Mouse (Mus musculus) frontal cortex, adult 2 months (tissue): Measurements from ENCODE around the gene Emx1. TPM values are rescaled to one million over a fixed set of nuclear protein-coding genes. Genes with fewer than 3 reads are reported as not detected.
A peak's percentile ranks its signal among the peaks of the same experiment; 100 is the strongest.

Source experiments
- DNase-seq, 2 experiments: peaks; one replicate each; pipeline ENCODE4 v3.0.0; 2022; ENCODE audit warnings: low spot score in 1 of 2; ENCODE audit errors: extremely low spot score in 1 of 2
- polyA plus RNA-seq: library from polyadenylated mRNA; depleted of rRNA; stranded (reverse); fragments of >200 nt; gene quantifications from 2 replicates; pipeline ENCODE4 v1.2.3, GENCODE M21; 2012

The Emx1 gene
- polyA plus RNA-seq, 1 experiment, result 25.4 TPM

DNA sequence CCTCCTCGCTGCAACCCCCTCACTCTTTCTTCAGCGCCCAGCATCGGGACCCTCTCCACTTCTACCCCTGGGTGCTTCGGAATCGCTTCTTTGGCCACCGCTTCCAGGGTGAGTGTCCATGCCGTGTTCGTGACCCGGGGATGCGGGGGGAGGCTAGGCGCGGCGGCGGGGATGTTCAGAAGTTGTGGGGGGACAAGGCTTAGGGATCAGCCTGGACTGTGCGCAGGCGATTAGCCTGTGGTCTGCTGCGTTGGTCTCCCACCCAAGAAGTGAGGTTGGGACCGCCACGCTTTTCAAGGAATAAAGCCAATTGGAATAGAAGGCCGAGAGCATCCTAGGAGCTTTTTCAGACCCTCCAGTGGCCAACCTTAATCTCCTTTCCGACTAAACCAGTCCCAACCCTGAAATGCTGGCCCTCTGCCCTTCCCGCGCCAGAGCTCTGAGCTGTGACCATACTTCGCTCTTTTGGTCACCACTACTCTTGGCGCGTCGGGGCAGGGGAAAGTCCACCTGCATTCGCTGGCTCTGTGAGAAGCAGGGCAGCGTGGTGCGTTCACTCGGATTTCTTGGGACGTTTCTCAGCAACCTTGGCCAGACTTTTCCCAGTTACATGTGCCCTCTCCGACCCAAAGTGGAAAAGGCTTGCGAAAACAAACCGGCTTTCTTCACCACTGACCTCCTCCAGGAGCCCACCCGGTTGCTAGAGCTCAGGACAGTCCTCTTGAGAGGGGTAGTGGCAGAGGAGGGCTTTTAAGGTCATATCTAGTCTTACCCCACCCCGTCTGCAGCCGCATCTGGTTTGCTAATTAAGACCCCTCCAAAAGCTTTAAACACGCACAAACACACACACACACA lies 1.2 kb downstream of the Emx1 start:
- DNase-seq, result no peak

DNA sequence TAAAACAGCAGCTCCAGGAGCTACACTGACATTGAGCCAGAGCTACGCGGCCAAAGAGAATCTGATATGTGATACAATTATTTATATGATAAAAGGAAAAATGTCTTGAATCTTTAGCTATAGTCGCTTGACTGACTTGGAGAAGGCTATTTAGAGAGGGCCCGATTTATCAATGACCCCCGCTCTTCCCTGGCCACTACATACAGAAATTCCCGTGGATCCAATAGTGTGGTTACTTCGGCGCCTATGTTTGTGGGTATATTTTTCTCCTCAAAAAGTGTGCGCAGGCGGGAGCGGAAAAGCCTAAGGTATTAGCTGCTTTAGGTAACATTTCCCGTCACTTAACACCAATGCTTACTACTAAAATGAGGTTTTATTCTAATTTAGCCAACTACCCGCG lies 2.1 kb downstream of the Emx1 start:
- DNase-seq, result no peak

DNA sequence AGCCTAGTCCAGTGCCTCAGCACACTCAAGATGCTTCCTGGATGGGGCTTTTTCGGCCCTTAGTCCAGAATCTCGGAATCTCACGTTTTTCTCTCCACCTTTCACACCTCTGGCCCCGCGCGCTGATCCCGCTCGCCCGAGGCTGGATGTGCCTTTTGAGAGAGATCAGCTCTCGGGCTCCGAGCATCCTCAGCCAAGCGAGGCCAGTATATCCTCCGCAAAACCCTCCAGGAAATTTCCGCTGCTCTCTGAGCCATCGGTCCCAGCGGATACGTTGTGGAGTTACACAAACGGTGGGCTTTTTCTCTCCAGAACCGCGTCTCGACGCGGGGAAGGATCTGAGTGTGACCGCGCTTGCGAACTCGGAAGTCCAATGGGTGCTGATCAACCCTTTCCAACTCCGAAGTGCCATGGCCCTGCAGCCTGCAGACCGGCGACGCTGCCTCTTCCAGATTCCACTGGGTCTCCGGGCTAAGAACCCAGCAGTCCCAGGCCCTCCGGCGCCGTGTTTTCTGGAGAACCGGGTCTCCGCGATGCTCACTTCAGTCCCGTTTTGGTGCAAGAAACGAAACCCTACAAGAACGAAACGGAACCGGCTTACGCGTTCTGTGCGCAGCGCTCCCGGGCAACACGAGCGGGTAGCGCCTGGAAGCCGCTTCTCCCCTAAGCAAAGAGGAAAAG lies 2.8 kb downstream of the Emx1 start:
- DNase-seq, result peak in 1 of 2 experiments; percentile 39

DNA sequence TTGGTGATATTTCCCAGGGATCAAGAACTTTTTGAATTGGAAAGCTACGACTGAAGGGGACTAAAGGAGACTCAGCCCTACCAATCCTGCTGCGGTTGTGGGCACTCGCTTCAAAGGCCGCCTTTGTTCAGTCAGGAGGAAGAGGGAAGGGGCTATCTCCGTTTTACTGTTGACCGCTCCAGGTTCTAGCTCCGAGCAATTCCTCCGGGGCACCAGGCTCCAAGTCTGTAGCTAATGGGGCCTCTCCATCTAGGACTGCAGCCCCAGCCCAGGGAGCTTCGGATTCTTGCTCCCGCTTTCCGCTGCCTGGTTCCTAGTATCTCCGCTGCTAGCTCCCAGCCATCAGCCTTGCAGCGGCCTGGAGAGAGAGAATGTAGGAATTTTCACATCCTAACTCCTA lies 3.4 kb downstream of the Emx1 start:
- DNase-seq, result no peak

DNA sequence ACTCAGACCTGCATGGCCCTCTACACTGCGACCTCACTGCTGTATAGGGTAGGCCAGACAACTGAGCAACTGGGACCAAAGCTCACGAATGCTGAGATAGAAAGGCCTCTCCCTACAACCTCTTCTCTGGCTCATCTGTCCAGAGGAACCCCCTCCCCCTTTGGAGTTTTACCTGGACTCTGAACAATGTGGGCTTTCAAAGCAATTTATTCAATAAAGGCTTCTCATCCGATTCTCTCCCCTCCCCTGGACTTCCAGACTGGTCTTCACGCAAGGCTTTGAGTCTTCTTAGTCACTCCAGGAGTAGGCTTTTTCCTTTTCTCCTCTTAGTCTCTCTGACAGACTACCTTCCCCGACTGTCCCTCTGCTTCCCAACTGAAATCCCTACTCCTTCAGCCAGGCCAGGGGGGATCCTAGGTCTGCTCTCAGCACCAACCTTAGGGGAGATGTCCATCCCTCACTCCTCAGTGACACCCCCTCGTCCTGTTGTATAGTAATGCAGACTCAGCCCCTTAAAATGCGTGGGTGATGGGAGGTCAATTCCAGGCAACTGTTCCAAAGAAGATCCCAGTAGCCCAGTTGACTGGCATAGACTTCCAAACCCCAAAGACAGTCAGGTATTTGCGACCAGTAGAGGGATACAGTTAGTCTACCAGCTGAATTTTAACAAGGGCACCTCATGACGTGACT lies 4.7 kb downstream of the Emx1 start:
- no peak for DNase-seq

DNA sequence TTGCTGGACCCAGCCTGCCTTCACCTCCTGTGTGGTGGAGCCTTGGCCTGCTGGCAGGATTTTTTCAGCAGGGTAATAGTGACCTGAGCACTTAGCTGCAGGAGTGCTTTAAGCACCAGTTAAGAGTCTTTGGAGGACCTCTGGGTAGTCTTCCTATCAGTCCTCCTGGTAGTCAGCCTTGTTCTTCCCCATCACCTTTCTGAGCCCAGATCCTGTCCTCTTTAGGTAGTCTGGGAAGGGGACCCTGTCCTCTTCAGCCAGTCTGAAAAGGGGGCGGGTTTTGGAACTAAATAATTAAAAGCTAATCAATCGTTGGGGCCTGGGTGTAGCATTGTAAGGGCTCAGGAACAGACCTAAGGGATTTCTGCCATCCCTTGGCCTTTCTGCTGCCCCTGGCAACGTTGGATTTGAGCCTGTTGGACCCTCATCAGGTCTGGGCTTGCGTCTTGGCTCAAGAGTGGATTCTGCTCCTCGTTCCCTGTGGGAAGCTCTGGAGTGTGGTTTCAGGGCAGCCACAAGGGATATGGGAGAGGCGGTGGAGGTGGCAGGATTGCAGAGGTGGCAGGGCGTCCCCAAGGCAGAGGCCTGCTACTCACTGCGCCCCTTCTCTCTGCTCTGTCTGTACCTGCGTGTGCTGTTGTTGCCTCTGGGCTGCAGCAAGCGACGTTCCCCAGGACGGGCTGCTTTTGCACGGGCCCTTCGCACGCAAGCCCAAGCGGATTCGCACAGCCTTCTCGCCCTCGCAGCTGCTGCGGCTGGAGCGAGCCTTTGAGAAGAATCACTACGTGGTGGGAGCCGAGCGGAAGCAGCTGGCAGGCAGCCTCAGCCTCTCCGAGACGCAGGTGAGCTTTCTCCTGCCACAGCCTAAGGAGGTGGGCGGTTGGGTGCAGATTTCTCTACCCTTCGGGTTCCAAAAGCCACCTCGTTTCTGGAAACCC lies 6.4 kb downstream of the Emx1 start:
- no peak for DNase-seq

DNA sequence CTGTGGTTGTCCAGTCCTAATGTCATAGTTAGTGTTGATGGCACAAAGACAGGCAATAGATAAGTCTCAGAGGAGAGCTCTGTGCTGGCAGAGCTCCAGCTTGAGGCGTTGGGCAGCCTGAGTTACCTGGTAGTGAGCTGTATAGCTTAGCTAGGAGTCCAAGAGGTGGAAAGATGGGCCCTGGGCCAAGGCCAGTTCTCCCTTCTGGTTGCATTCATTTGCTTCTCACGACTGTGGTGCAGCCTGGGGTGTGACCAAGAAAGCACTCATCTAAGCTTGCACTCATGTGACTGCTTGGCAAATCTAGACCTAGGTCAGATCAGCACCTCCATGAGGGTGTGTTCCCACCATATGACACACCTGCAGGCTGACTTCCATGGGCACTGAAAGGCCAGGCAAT lies 10.7 kb downstream of the Emx1 start:
- no peak for DNase-seq

DNA sequence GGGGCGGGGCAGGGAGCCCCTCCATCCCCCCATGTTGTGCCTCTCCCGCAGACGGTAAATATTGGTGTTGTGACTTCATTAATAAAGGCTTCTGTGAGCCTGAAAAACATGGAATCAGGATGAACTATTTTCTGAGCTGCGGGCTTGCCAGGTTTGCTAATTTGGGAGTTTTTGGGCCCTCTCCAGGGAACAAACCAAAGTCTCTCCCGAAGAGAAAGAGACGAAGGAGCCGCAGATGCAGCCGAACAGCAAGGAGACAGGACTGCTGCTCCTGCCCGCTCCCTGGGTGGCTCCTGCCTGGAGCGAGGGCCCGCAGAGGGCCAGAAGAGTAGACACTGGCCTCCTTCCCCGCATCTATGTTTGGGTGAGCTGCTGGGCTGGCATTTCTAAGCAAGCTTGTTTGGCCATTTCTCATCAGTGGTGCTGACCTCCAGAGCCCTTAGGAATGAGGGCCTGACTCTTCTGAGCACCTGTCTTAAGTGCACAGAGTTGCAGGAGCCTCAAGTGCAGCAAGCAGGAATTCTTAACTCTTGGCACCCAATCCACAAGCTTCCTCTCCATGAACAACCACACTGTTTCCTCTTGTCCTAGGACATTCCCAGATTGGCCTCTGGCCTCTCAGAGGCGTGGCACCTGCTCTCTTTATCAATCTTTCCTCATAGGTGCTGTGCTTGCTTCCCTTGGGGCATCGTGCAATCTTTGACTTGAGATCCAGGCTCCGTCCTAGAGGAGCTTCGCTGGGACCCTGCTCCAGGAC lies 19.1 kb downstream of the Emx1 start:
- peak in 1 of 2 experiments; percentile 71 for DNase-seq

DNA sequence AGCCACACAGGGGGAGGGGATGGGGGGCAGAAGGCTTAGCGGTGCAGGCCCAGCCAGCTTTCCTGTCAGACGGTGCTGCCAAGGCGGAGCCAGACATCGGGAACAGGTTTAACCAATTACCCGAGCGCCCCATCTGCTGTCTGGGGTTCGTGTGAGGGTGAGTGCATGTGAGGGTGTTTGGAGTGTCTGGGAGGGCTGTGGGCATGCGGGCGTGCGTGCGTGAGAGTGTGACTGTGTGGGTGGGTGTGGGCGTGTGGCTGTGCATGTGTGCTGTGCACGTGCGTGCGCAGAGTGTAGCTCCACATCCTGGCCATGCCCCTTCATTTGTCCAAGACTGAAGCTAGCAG lies 19.7 kb downstream of the Emx1 start:
- peak in 1 of 2 experiments; percentile 48 for DNase-seq

DNA sequence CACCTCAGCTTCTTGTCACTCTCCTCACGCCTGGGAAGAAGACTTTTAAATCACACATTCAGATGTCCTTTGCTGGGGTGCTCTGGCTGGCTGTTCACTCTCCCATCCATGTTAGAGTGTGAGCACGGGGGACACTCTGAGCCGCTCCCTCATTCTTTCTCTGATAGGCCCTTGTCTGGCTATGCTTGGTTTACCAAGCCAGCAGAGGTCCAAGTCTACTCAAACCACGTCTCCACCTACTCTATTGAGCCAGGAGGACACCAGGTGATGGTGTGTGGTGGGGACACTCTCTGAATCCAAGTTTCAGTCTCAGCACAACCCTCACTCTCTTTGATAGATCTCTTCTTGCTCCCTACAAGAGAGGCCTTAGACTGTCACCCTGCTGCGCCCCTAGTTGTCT lies 20.1 kb downstream of the Emx1 start:
- no peak for DNase-seq

DNA sequence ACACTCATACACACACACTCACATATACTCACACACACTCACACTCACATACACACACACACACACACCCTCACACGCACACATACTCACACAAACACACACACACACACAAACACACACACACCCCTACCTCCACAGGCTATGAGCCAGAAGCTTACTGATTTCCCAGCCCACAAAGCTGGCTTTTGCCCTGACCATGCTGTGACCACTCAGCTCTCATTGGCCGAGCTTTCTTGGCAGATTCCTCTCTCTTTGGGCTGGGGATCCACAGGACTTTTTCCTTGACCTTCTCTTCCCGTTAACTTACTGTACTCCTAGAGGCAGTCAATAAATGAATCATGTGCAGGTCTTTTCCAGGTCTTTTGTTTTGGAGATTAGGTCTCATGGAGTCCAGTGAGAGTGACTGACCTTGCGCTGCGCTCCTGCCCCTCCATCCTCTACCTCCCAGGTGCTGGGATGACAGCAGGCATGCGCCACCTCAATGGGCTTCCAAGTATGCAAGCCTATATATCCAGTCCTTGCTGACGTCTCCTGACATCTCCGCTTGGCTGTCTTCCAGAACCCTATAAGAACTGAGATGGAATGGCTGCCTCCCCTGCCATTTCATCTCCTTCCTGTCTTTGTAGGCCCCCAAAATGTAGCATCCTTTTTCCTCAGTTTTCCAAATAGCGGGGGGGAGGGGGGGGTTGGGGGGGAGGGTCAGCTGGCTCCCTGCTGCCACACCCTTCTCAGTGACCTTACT lies 22.2 kb downstream of the Emx1 start:
- DNase-seq, result no peak

DNA sequence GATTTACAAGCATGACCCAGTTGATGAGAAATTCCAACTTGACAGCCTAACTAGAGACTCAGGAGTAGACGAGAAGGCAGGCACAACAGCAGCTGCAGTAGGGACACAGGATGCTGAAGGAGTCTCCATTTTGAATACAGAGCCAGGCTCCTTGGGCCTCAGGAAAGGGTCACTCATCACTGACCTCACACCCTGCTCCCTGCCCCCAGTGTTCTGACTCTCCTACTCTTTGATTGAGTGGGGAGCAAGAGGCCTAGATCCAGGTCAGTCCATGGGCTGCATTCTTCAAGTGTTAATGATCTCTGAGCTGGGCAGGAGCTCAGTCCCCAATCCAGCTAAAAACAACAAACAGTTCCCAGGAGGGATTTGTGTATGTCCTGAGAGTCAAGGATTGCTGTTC lies 23.4 kb downstream of the Emx1 start:
- DNase-seq, result no peak

DNA sequence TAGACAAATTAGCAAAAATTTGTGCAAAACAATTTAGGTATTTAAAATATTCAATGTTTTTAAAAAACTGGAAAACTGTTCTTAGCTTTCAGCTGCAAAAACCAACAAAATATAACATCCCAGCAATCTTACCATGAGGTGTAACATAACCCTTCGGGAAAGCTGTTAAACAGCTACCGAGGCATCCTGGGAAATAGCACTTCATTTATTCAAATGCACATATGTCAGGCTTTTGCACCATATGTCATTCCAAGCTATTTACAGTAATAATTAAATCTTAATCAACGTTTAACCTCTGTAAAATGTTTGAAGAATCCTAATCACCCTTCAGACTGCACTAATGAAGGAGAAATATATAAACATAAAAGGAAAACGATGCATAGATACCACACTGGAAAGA lies 31.0 kb downstream of the Emx1 start:
- DNase-seq, result peak; percentile 29 to 76

DNA sequence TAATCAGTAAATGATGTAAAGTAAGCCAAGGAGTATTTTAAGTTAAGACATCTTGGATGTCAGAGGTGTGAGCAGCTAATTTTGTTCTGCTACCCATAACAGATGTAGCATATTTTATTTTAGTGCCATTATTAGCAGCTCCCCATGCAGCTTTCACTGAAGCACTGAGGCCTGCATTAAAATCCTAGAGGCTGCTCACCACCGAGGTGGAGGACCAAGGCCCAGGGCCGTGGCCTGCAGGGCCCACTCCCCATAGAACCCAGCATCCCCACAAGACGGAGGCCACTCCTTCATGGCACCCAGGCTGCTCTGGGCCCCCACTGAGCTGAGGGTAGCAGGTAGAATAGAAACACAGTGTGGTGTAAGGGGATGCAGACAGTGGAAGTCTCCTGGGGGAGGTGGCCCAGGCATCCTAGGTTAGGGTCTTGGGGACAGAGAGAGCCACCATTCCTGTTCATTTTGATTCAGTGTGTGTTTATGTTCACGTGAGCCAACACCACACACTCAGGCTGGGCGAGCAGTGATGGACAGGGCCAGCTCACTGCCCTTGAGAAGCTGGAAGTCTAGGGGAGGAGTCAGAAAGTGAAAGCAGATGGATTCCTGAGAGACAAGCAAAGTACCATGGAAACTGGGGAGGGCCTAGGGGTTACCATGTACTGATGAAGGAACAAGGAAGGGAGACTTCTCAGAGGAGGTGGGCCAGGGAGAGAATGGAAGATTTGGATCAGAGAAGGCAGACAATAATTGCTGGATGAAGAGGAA lies 31.6 kb downstream of the Emx1 start:
- DNase-seq, result peak; percentile 56

DNA sequence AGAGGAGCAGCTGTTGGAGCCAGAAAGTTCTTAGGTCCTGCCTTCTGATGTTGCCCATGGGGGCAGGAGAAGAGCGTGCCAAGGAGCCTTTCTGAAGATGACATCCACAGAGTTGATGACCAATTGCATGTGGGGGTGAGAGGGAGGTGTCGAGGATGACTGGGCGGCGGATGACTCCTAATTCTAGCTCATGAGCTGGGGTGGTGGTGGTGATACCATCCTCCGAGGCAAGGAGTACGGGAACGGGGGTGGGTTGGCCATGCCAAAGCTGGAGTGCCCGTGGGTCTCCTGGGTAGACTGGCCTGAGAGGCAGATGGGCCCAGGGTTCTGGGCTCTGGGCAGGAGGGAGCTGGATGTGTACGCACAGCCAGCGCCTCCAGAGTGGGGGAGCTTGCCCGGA lies 32.5 kb downstream of the Emx1 start:
- DNase-seq, result peak; percentile 52 to 64

DNA sequence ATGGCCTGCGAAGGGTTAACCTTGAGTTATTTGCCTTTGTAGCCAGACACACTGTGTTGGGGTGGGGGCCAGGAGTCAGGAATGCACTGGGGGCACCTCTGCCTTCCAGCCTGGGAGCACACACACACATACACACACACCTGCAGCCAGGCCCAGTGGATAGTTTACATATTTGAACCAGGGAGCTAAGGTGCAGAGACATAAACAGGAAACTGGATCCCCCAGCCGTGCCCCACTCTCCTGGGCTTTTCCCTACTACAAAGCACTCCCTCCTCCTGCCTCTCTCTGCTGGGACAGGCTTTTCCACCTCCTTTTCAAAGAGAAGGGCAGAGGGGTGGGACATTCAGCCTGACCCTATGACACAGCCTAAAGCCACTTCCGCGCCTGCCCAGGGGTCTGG lies 33.7 kb downstream of the Emx1 start:
- no peak for DNase-seq

DNA sequence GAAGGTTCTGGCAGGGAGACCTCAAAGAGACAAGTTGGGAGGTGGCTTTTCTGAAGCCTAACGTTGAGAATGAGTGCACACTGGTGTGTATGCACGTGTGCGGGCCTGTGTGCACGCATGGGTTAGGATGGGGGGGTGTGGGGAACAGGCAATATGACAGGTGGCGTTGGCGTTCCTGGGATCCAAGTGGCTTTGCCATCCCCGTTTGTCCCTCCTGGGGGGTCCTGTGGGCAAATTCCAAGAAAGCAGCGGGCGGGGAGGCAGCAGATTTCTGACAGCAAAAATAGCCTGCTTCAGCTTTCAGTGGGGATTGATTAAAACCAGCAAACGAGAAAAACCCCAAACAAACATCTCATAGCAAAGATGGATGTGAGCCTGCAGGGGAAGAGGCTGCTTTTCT lies 35.3 kb downstream of the Emx1 start:
- no peak for DNase-seq

DNA sequence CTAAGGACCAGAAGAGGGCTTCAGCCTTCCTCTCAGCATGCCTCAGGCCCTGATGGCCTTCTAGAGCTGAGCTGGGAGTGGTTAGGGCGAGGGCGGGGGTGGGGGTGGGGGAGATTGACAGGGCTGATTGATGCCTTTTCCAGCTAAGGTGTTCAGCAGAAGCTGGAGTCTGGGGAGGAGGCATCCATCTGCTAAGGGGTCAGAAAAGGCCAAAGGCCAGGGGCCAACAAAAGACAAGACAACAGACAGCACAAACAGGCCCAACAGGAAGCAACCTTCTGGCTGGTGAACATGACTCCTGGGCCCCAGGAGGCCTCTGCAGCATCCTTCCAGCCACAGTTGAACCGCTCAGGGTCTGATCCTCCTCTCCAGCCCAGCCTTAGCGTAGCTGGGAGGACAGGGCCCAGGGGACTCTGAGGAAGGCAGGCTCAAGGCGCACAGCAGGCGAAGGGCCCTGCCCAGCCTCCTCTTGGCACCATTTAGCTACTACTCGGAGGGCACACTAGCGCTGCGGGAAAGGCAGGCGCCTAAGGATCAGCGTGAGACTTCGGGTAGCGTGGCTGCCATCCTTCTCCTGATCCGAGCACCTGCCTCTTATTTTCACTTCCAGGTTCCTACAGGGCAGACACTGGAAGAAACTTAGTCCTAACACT lies 36.4 kb downstream of the Emx1 start:
- no peak for DNase-seq
